Mouse (Mus musculus): ENCODE measurements at regions not wholly inside any gene's neighbourhood (a gene's known extent, or its start where the extent isn't known, plus 50 kb on each side); places are given as distances from the start of the nearest gene placed in this dataset.

- no peak for ATAC-seq (ENCODE audit: low FRiP score)
- no peak overlapping the region for H3K4me3 ChIP-seq (replicated peaks)
- WGBS: 27% methylated on average over 7 of the region's 7 CpGs
- no peak overlapping the region for H3K9ac ChIP-seq (replicated peaks)
- no peak overlapping the region for H3K27ac ChIP-seq (replicated peaks)
- H3K9me3 ChIP-seq (replicated peaks): no peaks in the 10 kb centered on the region
- H3K27me3 ChIP-seq (replicated peaks): no peaks in the 10 kb centered on the region
- H3K36me3 ChIP-seq: no peaks in the 10 kb centered on the region
- 0 out of 2 replicates have a peak, but pooled peaks cover 3% of the 10 kb centered on the region for H3K4me1 ChIP-seq
- H3K4me2 ChIP-seq: no peak overlapping the region
Measured at GRCm38 (mm10) chr17:10078536-10079319, 240.9 kb downstream of the Qk start.

GRCm38 (mm10) chr17:10073301-10073700 lies 246.4 kb downstream of the Qk start:
- H3K4me2 ChIP-seq: no peak overlapping the region
- H3K9ac ChIP-seq (replicated peaks): no peak overlapping the region
- H3K4me1 ChIP-seq: no peaks in the 10 kb centered on the region
- no peaks in the 10 kb centered on the region for H3K9me3 ChIP-seq (replicated peaks)
- H3K36me3 ChIP-seq: no peaks in the 10 kb centered on the region
- no peak overlapping the region for H3K4me3 ChIP-seq (replicated peaks)
- no peak overlapping the region for H3K27ac ChIP-seq (replicated peaks)
- no peak for ATAC-seq (ENCODE audit: low FRiP score)
- H3K27me3 ChIP-seq (replicated peaks): no peaks in the 10 kb centered on the region

- no peak for ATAC-seq (ENCODE audit: low FRiP score)
- no peaks in the 10 kb centered on the region for H3K27me3 ChIP-seq (replicated peaks)
- H3K4me2 ChIP-seq: no peak overlapping the region
- H3K36me3 ChIP-seq: no peaks in the 10 kb centered on the region
- H3K4me1 ChIP-seq: no peaks in the 10 kb centered on the region
- 91% methylated on average over 3 of the region's 3 CpGs for WGBS
- no peak overlapping the region for H3K27ac ChIP-seq (replicated peaks)
- H3K9ac ChIP-seq (replicated peaks): no peak overlapping the region
- no peak overlapping the region for H3K4me3 ChIP-seq (replicated peaks)
- H3K9me3 ChIP-seq (replicated peaks): no peaks in the 10 kb centered on the region
Measured at GRCm38 (mm10) chr17:10069251-10069650, 250.4 kb downstream of the Qk start.

GRCm38 (mm10) chr17:10065131-10065530 lies 254.5 kb downstream of the Qk start:
- no peak overlapping the region for H3K4me3 ChIP-seq (replicated peaks)
- H3K27me3 ChIP-seq (replicated peaks): no peaks in the 10 kb centered on the region
- WGBS: 74% methylated on average over 3 of the region's 3 CpGs
- no peak overlapping the region for H3K9ac ChIP-seq (replicated peaks)
- H3K36me3 ChIP-seq: no peaks in the 10 kb centered on the region
- H3K27ac ChIP-seq (replicated peaks): no peak overlapping the region
- no peaks in the 10 kb centered on the region for H3K4me1 ChIP-seq
- ATAC-seq (ENCODE audit: low FRiP score): no peak
- H3K9me3 ChIP-seq (replicated peaks): no peaks in the 10 kb centered on the region
- H3K4me2 ChIP-seq: no peak overlapping the region

- Histone ChIP-seq H3K9me3 (replicated peaks) (no peaks in the 10 kb centered on the region), H3K9ac (replicated peaks) (no peak overlapping the region), H3K4me2 (no peak overlapping the region), H3K4me3 (replicated peaks) (no peak overlapping the region), H3K4me1 (no peaks in the 10 kb centered on the region), H3K27me3 (replicated peaks) (no peaks in the 10 kb centered on the region), H3K27ac (replicated peaks) (no peak overlapping the region), H3K36me3 (no peaks in the 10 kb centered on the region)
- WGBS: 78% methylated on average over 8 of the region's 8 CpGs
- no peak for ATAC-seq (ENCODE audit: low FRiP score)
Measured at GRCm38 (mm10) chr17:10062546-10063100, 257.0 kb downstream of the Qk start.

GRCm38 (mm10) chr17:10057736-10058135 lies 261.9 kb downstream of the Qk start:
- Histone ChIP-seq H3K27me3 (replicated peaks) (no peaks in the 10 kb centered on the region), H3K9ac (replicated peaks) (no peak overlapping the region), H3K27ac (replicated peaks) (no peak overlapping the region), H3K36me3 (no peaks in the 10 kb centered on the region), H3K9me3 (replicated peaks) (no peaks in the 10 kb centered on the region), H3K4me2 (no peak overlapping the region), H3K4me1 (no peaks in the 10 kb centered on the region), H3K4me3 (replicated peaks) (no peak overlapping the region)
- ATAC-seq (ENCODE audit: low FRiP score): no peak
- WGBS: 85% methylated on average over 1 of the region's 1 CpGs

- 82% methylated on average over 2 of the region's 2 CpGs for WGBS
- no peak for ATAC-seq (ENCODE audit: low FRiP score)
- Histone ChIP-seq H3K4me1 (no peaks in the 10 kb centered on the region), H3K36me3 (no peaks in the 10 kb centered on the region), H3K4me3 (replicated peaks) (no peak overlapping the region), H3K27ac (replicated peaks) (no peak overlapping the region), H3K4me2 (no peak overlapping the region), H3K9ac (replicated peaks) (no peak overlapping the region), H3K27me3 (replicated peaks) (no peaks in the 10 kb centered on the region), H3K9me3 (replicated peaks) (no peaks in the 10 kb centered on the region)
Measured at GRCm38 (mm10) chr17:10056096-10056495, 263.6 kb downstream of the Qk start.

GRCm38 (mm10) chr17:10054375-10054774 lies 265.3 kb downstream of the Qk start:
- H3K9ac ChIP-seq (replicated peaks): no peak overlapping the region
- H3K4me3 ChIP-seq (replicated peaks): no peak overlapping the region
- H3K27ac ChIP-seq (replicated peaks): no peak overlapping the region
- WGBS: 92% methylated on average over 5 of the region's 5 CpGs
- no peak overlapping the region for H3K4me2 ChIP-seq
- no peak for ATAC-seq (ENCODE audit: low FRiP score)
- no peaks in the 10 kb centered on the region for H3K4me1 ChIP-seq
- H3K9me3 ChIP-seq (replicated peaks): no peaks in the 10 kb centered on the region
- no peaks in the 10 kb centered on the region for H3K27me3 ChIP-seq (replicated peaks)
- no peaks in the 10 kb centered on the region for H3K36me3 ChIP-seq

- Histone ChIP-seq H3K36me3 (no peaks in the 10 kb centered on the region), H3K9ac (replicated peaks) (no peak overlapping the region), H3K27ac (replicated peaks) (no peak overlapping the region), H3K4me1 (no peaks in the 10 kb centered on the region), H3K9me3 (replicated peaks) (no peaks in the 10 kb centered on the region), H3K4me3 (replicated peaks) (no peak overlapping the region), H3K27me3 (replicated peaks) (no peaks in the 10 kb centered on the region), H3K4me2 (no peak overlapping the region)
- WGBS: 73% methylated on average over 5 of the region's 5 CpGs
- no peak for ATAC-seq (ENCODE audit: low FRiP score)
Measured at GRCm38 (mm10) chr17:10044336-10044735, 275.3 kb downstream of the Qk start.

GRCm38 (mm10) chr17:10042042-10042652 lies 277.5 kb downstream of the Qk start:
- no peak overlapping the region for H3K27ac ChIP-seq (replicated peaks)
- ATAC-seq (ENCODE audit: low FRiP score): no peak

GRCm38 (mm10) chr17:10040951-10041359 lies 278.7 kb downstream of the Qk start:
- Histone ChIP-seq H3K4me3 (replicated peaks) (no peak overlapping the region), H3K36me3 (no peaks in the 10 kb centered on the region), H3K4me2 (no peak overlapping the region), H3K9me3 (replicated peaks) (no peaks in the 10 kb centered on the region), H3K27ac (replicated peaks) (no peak overlapping the region), H3K9ac (replicated peaks) (no peak overlapping the region), H3K27me3 (replicated peaks) (no peaks in the 10 kb centered on the region), H3K4me1 (no peaks in the 10 kb centered on the region)
- 83% methylated on average over 4 of the region's 4 CpGs for WGBS
- no peak for ATAC-seq (ENCODE audit: low FRiP score)

More at GRCm38 (mm10) chr17:10042042-10042652, 277.5 kb downstream of the Qk start:
- WGBS: 93% methylated on average over 5 of the region's 5 CpGs
- no peaks in the 10 kb centered on the region for H3K4me1 ChIP-seq
- H3K4me2 ChIP-seq: no peak overlapping the region
- H3K27me3 ChIP-seq (replicated peaks): no peaks in the 10 kb centered on the region
- no peaks in the 10 kb centered on the region for H3K9me3 ChIP-seq (replicated peaks)
- no peaks in the 10 kb centered on the region for H3K36me3 ChIP-seq
- H3K9ac ChIP-seq (replicated peaks): no peak overlapping the region
- H3K4me3 ChIP-seq (replicated peaks): no peak overlapping the region

GRCm38 (mm10) chr17:10040375-10040774 lies 279.3 kb downstream of the Qk start:
- Histone ChIP-seq H3K36me3 (no peaks in the 10 kb centered on the region), H3K4me2 (no peak overlapping the region), H3K27me3 (replicated peaks) (no peaks in the 10 kb centered on the region), H3K9ac (replicated peaks) (no peak overlapping the region), H3K9me3 (replicated peaks) (no peaks in the 10 kb centered on the region), H3K4me1 (no peaks in the 10 kb centered on the region), H3K4me3 (replicated peaks) (no peak overlapping the region), H3K27ac (replicated peaks) (no peak overlapping the region)
- 84% methylated on average over 4 of the region's 4 CpGs for WGBS
- ATAC-seq (ENCODE audit: low FRiP score): no peak

All from neural tube, embryonic 15.5 days (tissue).